Mouse (Mus musculus): ENCODE data around the gene Inpp4b. TPM values are rescaled to one million over a fixed set of nuclear protein-coding genes. Genes with fewer than 3 reads are reported as not detected.

Gene Inpp4b
- polyA plus RNA-seq, 1 experiment from 2014 or later, result 3.2 TPM

- no peak overlapping the region for H3K27ac ChIP-seq (replicated peaks)
- H3K36me3 ChIP-seq (ENCODE audit: control insufficient read depth, insufficient read depth, low read length), result no peaks in the 10 kb centered on the region
- ATAC-seq (ENCODE audit: low FRiP score, low TSS enrichment), result no peak
- 83% methylated on average over 5 of the region's 5 CpGs for WGBS
- DNase-seq (ENCODE audit: low spot score), result no peak
- H3K4me3 ChIP-seq (ENCODE audit: low read depth, low read length), result no peak overlapping the region
- no peaks in the 10 kb centered on the region for H3K27me3 ChIP-seq (ENCODE audit: control insufficient read depth, insufficient read depth, low read length)
- H3K9me3 ChIP-seq (ENCODE audit: control insufficient read depth, low read length), result no peaks in the 10 kb centered on the region
- no peak overlapping the region for H3K4me2 ChIP-seq (replicated peaks; ENCODE audit: low read depth)
- TF ChIP-seq CTCF (IDR thresholded peaks at IDR 0.05; ENCODE audit: low read depth) (no peak), EP300 (optimal IDR thresholded peaks at IDR 0.05) (no peak)
- H3K4me1 ChIP-seq (replicated peaks; ENCODE audit: control insufficient read depth, insufficient read depth), result no peaks in the 10 kb centered on the region
- H3K9ac ChIP-seq (ENCODE audit: low read length), result no peak overlapping the region
These were observed 541.8 kb downstream of the Inpp4b start for GRCm38 (mm10) chr8:81884195-81884594.

- DNase-seq (ENCODE audit: low spot score), result no peak
- Histone ChIP-seq H3K4me2 (replicated peaks; ENCODE audit: low read depth) (no peak overlapping the region), H3K9me3 (ENCODE audit: control insufficient read depth, low read length) (no peaks in the 10 kb centered on the region), H3K27ac (replicated peaks) (no peak overlapping the region), H3K9ac (ENCODE audit: low read length) (no peak overlapping the region), H3K4me3 (ENCODE audit: low read depth, low read length) (no peak overlapping the region), H3K36me3 (ENCODE audit: control insufficient read depth, insufficient read depth, low read length) (no peaks in the 10 kb centered on the region), H3K4me1 (replicated peaks; ENCODE audit: control insufficient read depth, insufficient read depth) (no peaks in the 10 kb centered on the region), H3K27me3 (ENCODE audit: control insufficient read depth, insufficient read depth, low read length) (no peaks in the 10 kb centered on the region)
- TF ChIP-seq CTCF (IDR thresholded peaks at IDR 0.05; ENCODE audit: low read depth), result no peak
- TF ChIP-seq EP300 (optimal IDR thresholded peaks at IDR 0.05), result no peak
- ATAC-seq (ENCODE audit: low FRiP score, low TSS enrichment), result no peak
These were observed 546.5 kb downstream of the Inpp4b start for GRCm38 (mm10) chr8:81888843-81889242.

- TF ChIP-seq EP300 (optimal IDR thresholded peaks at IDR 0.05), result no peak
- no peak overlapping the region for H3K4me3 ChIP-seq (ENCODE audit: low read depth, low read length)
- no peaks in the 10 kb centered on the region for H3K27me3 ChIP-seq (ENCODE audit: control insufficient read depth, insufficient read depth, low read length)
- H3K4me2 ChIP-seq (replicated peaks; ENCODE audit: low read depth), result no peak overlapping the region
- no peak overlapping the region for H3K9ac ChIP-seq (ENCODE audit: low read length)
- no peak for DNase-seq (ENCODE audit: low spot score)
- H3K9me3 ChIP-seq (ENCODE audit: control insufficient read depth, low read length), result no peaks in the 10 kb centered on the region
- H3K4me1 ChIP-seq (replicated peaks; ENCODE audit: control insufficient read depth, insufficient read depth), result no peaks in the 10 kb centered on the region
- WGBS, result 89% methylated on average over 1 of the region's 1 CpGs
- ATAC-seq (ENCODE audit: low FRiP score, low TSS enrichment), result no peak
- H3K27ac ChIP-seq (replicated peaks), result no peak overlapping the region
- no peaks in the 10 kb centered on the region for H3K36me3 ChIP-seq (ENCODE audit: control insufficient read depth, insufficient read depth, low read length)
These were observed 550.9 kb downstream of the Inpp4b start for GRCm38 (mm10) chr8:81893292-81893691.

GRCm38 (mm10) chr8:81946812-81947211 lies 604.5 kb downstream of the Inpp4b start:
- TF ChIP-seq CTCF (IDR thresholded peaks at IDR 0.05; ENCODE audit: low read depth) (no peak), EP300 (optimal IDR thresholded peaks at IDR 0.05) (no peak)
- Histone ChIP-seq H3K9me3 (ENCODE audit: control insufficient read depth, low read length) (no peaks in the 10 kb centered on the region), H3K4me1 (replicated peaks; ENCODE audit: control insufficient read depth, insufficient read depth) (no peaks in the 10 kb centered on the region), H3K9ac (ENCODE audit: low read length) (no peak overlapping the region), H3K27ac (replicated peaks) (no peak overlapping the region), H3K4me2 (replicated peaks; ENCODE audit: low read depth) (no peak overlapping the region), H3K4me3 (ENCODE audit: low read depth, low read length) (no peak overlapping the region), H3K36me3 (ENCODE audit: control insufficient read depth, insufficient read depth, low read length) (no peaks in the 10 kb centered on the region), H3K27me3 (ENCODE audit: control insufficient read depth, insufficient read depth, low read length) (no peaks in the 10 kb centered on the region)
- 88% methylated on average over 5 of the region's 5 CpGs for WGBS
- DNase-seq (ENCODE audit: low spot score), result no peak
- no peak for ATAC-seq (ENCODE audit: low FRiP score, low TSS enrichment)

- Histone ChIP-seq H3K4me2 (replicated peaks; ENCODE audit: low read depth) (no peak overlapping the region), H3K9ac (ENCODE audit: low read length) (no peak overlapping the region), H3K27me3 (ENCODE audit: control insufficient read depth, insufficient read depth, low read length) (no peaks in the 10 kb centered on the region), H3K27ac (replicated peaks) (no peak overlapping the region), H3K4me1 (replicated peaks; ENCODE audit: control insufficient read depth, insufficient read depth) (no peaks in the 10 kb centered on the region), H3K9me3 (ENCODE audit: control insufficient read depth, low read length) (no peaks in the 10 kb centered on the region), H3K36me3 (ENCODE audit: control insufficient read depth, insufficient read depth, low read length) (no peaks in the 10 kb centered on the region), H3K4me3 (ENCODE audit: low read depth, low read length) (no peak overlapping the region)
- DNase-seq (ENCODE audit: low spot score), result no peak
- TF ChIP-seq EP300 (optimal IDR thresholded peaks at IDR 0.05) (no peak), CTCF (IDR thresholded peaks at IDR 0.05; ENCODE audit: low read depth) (no peak)
- 73% methylated on average over 2 of the region's 2 CpGs for WGBS
- ATAC-seq (ENCODE audit: low FRiP score, low TSS enrichment), result no peak
These were observed 610.7 kb downstream of the Inpp4b start for GRCm38 (mm10) chr8:81953101-81953500.

- no peak for TF ChIP-seq CTCF (IDR thresholded peaks at IDR 0.05; ENCODE audit: low read depth)
- no peak for TF ChIP-seq EP300 (optimal IDR thresholded peaks at IDR 0.05)
- H3K4me3 ChIP-seq (ENCODE audit: low read depth, low read length), result no peak overlapping the region
- no peaks in the 10 kb centered on the region for H3K9me3 ChIP-seq (ENCODE audit: control insufficient read depth, low read length)
- no peak overlapping the region for H3K4me2 ChIP-seq (replicated peaks; ENCODE audit: low read depth)
- H3K9ac ChIP-seq (ENCODE audit: low read length), result no peak overlapping the region
- H3K4me1 ChIP-seq (replicated peaks; ENCODE audit: control insufficient read depth, insufficient read depth), result no peaks in the 10 kb centered on the region
- H3K36me3 ChIP-seq (ENCODE audit: control insufficient read depth, insufficient read depth, low read length), result no peaks in the 10 kb centered on the region
- DNase-seq (ENCODE audit: low spot score), result no peak
- no peaks in the 10 kb centered on the region for H3K27me3 ChIP-seq (ENCODE audit: control insufficient read depth, insufficient read depth, low read length)
- no peak for ATAC-seq (ENCODE audit: low FRiP score, low TSS enrichment)
- H3K27ac ChIP-seq (replicated peaks), result no peak overlapping the region
- 60% methylated on average over 8 of the region's 8 CpGs for WGBS
These were observed 642.8 kb downstream of the Inpp4b start for GRCm38 (mm10) chr8:81985128-81985665.

All from stomach, postnatal 0 days (tissue).